Mouse (Mus musculus) cerebellum, adult 11 months (tissue): ENCODE measurements around the gene Aggf1.
"Not testable (repeated sequence)": the region's sequence is repeated elsewhere in the genome, so short reads cannot be mapped to it uniquely, and the experiment has no call there.

Source experiments
- DNase-seq: peaks from one replicate; pipeline ENCODE4 v3.0.0; 2022

Gene Aggf1

DNA sequence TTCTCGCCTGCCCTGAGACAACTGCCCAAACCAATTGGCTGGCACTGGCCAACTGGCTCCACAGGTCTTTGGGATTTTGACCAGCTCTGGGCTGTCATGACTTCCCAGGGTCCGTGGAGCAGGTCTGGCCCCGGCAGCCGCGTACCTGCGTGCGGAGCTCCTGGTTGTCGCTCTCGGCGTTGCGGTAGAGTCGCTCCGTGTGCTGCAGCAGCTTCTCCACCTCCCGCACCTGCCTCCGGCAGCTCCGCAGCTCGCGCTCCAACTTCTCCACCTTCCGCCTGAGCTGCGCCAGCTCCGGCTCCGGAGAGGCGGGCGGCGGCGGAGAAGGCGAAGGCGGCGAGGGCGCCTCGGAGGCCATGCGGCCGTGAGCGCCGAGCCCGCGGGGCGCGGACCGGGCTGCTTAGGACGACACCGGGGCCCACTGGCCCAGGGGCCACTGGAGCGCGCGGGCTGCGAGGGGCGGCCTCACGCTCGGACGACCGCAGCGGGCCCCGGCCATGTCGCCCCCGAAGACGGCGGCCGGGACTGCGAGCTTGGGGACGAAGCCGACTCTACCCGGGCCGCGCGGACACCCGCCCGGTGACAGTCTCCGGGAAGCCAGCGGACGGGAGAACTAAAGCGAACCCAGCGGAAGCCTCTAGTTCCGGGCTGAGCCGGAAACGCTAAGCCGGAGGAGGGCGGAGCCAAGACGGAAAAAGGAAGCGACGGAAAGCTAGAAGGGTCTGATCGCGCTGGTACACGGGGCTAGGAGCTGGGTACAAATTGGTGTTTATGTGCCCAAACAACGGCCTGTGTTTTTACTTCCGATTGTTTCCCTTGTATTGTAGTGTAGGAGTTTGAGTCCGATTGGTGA is at the start of gene Aggf1:
TSS of gene Aggf1 (minus strand) at position 652 of the 853 bp plus-strand sequence.
- peak; percentile 85 for DNase-seq

- DNase-seq, result no peak
These were observed 49.8 kb upstream of the Aggf1 start for GRCm38 (mm10) chr13:95424932-95425331.

- no peak for DNase-seq
These were observed 44.1 kb upstream of the Aggf1 start for GRCm38 (mm10) chr13:95419204-95419749.

- DNase-seq, result no peak
These were observed 43.5 kb upstream of the Aggf1 start for GRCm38 (mm10) chr13:95418575-95419203.

DNA sequence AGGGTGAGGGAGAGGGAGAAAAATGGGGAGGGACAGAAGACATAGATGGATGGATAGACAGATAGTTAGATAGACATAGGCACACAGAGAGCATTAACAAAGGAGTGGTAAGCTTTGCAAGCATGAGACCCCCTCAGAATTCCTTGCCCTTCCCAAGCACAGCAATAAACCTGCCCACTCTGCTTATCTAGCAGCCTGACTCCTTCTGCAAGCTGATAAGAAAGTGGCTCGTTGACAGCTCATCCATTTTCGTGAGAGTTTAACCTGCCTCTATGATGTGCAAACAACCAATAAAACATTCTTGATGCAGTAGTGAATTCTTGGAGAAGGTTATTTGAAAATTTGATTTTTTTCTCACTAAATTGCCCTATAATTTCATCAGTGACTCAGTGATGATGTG is 37.1 kb upstream of the Aggf1 start:
- DNase-seq, result no peak

GRCm38 (mm10) chr13:95393242-95393641 is 18.1 kb upstream of the Aggf1 start:
- no peak for DNase-seq

GRCm38 (mm10) chr13:95389866-95390865 is 15.0 kb upstream of the Aggf1 start:
- peak; percentile 45 for DNase-seq

GRCm38 (mm10) chr13:95388226-95388625 is 13.1 kb upstream of the Aggf1 start:
- DNase-seq, result no peak

DNA sequence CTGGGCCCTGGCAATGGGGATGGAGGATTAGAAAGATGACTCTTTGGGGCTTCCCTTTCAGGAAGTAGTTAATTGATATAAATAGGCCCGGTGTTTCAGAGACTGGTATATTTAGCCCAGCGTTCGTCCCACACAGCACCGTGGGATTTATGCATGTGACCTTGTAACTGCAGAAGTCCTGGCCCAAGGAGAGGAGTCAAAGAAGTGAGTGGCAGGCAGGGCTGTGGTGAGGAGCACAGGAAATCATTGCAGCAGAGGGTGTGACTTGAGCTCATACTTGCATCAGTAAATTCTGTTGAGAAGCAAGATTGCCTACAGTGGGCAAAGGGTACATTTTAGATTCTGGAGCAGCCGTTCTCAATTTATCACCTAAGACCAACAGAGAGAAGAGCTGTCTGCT is 7.3 kb upstream of the Aggf1 start:
- no peak for DNase-seq

- no peak for DNase-seq
These were observed 3.5 kb upstream of the Aggf1 start for GRCm38 (mm10) chr13:95378696-95379095.

DNA sequence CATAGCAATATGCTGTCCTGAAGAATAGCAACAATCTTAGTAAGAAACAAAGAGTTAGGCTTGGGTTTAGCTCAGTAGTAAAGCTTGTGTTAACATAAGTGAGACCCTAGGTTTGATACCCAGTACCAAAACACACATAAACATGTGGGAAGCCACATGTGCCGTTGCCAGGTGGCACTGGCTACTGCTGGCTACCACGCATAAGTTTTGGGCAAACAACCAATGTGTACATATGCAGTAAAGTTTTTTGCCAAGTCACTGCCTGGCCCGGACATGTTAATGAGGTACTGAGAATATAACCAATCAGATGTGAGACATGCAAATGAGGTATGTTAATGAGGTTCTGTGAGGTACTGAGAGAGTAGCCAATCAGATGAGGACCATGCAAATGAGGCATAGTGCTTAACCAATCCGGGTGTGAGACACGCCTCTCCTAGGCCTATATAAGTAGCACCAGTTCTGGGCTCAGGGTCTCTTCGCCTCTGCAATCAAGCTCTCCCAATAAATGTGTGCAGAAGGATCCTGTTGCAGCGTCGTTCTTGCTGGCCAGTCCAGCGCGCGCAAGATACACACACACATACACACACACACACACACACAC is 1.6 kb upstream of the Aggf1 start:
- not testable (repeated sequence) for DNase-seq

GRCm38 (mm10) chr13:95375554-95375914 is 382 bp upstream of the Aggf1 start:
- no peak for DNase-seq

DNA sequence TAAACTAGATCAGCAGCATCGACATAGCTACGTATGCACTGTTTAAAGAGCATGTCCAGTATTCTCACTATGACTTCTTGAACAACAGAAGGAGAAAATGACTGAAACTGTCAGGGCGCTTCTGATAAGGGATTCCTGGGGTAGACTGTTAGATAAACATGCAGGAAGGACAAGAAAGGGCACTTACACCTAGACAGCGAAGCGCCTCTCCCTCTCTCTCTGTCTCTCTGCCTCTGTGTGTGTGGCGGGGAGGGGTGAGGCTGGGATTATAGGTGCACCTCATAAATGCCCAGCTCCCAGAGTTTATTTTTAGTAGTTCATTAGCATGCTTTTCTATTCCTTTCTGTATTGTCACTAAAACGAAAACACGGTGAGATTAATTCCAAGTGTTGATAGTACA is 8.8 kb downstream of the Aggf1 start:
- no peak for DNase-seq

- no peak for DNase-seq
These were observed 11.7 kb downstream of the Aggf1 start for GRCm38 (mm10) chr13:95363440-95363839.

DNA sequence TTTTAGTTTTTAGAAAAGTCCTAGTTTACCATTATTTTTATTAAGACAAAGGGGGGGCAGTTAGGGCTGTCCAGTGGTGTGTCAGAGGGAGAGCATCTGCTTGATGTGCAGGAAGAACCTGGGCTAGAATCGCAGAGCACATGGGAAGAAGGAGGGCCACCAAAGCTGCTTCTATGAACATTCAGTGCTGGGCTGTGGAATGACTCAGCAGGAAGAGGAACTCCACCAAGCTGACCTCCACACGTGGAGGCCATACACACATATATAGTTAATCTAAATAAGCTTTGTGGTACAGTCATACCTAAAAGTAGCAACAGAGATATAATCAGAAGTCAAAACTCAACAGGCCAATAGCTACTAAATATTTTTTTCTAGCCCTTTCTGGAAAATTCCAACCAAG is 16.9 kb downstream of the Aggf1 start:
- no peak for DNase-seq

DNA sequence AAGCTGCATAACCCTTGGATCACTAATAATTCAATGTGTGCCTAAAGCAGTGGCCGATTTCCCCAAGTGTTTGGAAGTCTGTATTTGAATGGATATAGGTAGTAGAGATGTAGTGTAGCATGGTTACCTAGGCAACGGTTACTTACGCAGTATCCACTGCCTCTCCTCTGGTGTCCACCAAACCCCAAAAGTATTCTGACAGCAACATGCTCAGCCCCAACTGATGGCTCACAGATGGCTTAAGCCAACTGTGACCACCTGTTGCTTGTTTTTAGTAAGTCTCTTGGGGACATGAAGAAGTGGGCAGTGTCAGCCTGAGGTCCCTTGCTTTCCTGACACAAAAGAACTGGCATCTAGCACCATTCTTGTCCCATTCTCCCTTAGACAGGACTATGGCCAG is 26.7 kb downstream of the Aggf1 start:
- DNase-seq, result no peak

DNA sequence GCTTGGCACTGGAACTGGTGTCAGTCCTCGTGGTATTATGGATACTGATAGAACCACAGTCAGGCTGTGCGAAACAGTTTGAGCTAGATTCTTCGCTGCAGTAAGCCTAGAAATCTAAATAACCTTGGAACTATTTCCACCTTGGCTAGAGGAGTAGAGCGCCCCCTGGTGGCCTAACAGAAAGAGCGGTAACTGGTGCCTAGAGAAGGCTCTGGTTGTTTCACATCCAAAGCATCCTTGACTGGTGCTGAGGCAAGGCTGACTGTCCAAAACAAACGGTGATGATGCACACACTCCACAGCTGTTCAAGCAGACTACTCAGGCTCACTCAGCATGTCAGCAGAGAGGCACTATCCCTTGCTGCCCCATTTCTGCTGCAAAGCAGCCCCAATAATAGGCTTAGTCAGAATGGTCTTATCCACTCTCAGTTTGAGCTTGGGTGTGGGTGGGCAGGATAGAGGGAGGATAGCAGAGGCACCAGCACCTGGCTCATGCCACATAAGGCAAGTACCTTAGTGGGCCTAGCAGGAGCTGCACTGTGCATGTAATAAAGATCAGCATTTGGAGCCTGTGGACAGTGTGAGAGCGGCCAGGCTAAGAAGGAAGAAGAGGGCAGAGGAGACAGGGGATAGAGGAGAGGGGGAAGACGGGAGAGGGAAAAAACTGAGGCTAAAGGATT is 28.0 kb downstream of the Aggf1 start:
- DNase-seq, result peak; percentile 63

- no peak for DNase-seq
These were observed 29.3 kb downstream of the Aggf1 start for GRCm38 (mm10) chr13:95345869-95346268.

DNA sequence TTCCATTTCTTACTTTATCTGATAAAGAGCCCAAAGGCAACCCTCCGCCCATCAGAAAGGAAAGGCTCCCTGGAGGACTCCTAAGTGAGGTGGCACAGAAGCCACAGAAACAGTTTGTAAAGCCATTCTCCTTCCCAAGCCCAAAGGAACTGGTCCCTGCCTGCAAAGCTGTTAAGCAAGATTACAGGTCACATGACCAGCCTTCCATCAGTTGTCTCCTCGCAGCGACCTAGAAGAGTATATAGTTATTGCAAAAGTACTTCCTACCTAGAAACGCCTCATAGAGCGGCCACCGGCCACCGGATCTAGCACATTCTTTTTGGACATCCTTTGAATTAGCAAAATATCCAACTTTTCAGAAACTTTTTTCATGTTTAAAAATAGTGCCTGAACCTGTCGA is 31.7 kb downstream of the Aggf1 start:
- no peak for DNase-seq

- DNase-seq, result peak; percentile 75
These were observed 39.0 kb downstream of the Aggf1 start for GRCm38 (mm10) chr13:95336122-95336677.

GRCm38 (mm10) chr13:95332086-95332899 is 42.9 kb downstream of the Aggf1 start:
- no peak for DNase-seq
